Mouse (Mus musculus) midbrain, embryonic 11.5 days (tissue): ENCODE data around the gene Cald1. TPM values are rescaled to one million over a fixed set of nuclear protein-coding genes. Genes with fewer than 3 reads are reported as not detected.

ENCODE experiments used
- ATAC-seq: fragments of 200-750 bp; cut with Nextera tagmentation; 2 replicates; pipeline ENCODE4 v1.8.0; 2017; ENCODE audit warnings: moderate TSS enrichment, moderate library complexity; ENCODE audit not compliant: low FRiP score
- DNase-seq: peaks from one replicate; pipeline ENCODE4 v3.0.0; 2015; ENCODE audit warnings: low spot score; ENCODE audit errors: missing footprints
- H3K27ac ChIP-seq: fragments of 300-500 bp; sonication (generic); 2 replicates; pipeline ENCODE4 v1.5.1; 2014; ENCODE audit warnings: low read depth, low read length
- H3K27me3 ChIP-seq: fragments of 300-500 bp; sonication (generic); 2 replicates; pipeline ENCODE4 v1.6.1; 2014; ENCODE audit warnings: mild to moderate bottlenecking, low read length, moderate library complexity, mixed read lengths; ENCODE audit not compliant: control insufficient read depth, insufficient read depth
- H3K36me3 ChIP-seq: fragments of 300-500 bp; sonication (generic); 2 replicates; pipeline ENCODE4 v1.6.1; 2014; ENCODE audit warnings: mild to moderate bottlenecking, low read length, moderate library complexity, mixed read lengths; ENCODE audit not compliant: control insufficient read depth, insufficient read depth
- H3K4me1 ChIP-seq: fragments of 300-500 bp; sonication (generic); 2 replicates; pipeline ENCODE4 v1.6.1; 2014; ENCODE audit warnings: low read length; ENCODE audit not compliant: control insufficient read depth, insufficient read depth
- H3K4me2 ChIP-seq: fragments of 300-500 bp; sonication (generic); 2 replicates; pipeline ENCODE4 v1.6.1; 2014; ENCODE audit warnings: mild to moderate bottlenecking, moderate library complexity
- H3K4me3 ChIP-seq: fragments of 300-500 bp; sonication (generic); 2 replicates; pipeline ENCODE4 v1.5.1; 2014; ENCODE audit warnings: low read depth, low read length
- H3K9ac ChIP-seq: fragments of 300-500 bp; sonication (generic); 2 replicates; pipeline ENCODE4 v1.6.1; 2014; ENCODE audit warnings: low read length
- H3K9me3 ChIP-seq: fragments of 300-500 bp; sonication (generic); 2 replicates; pipeline ENCODE4 v1.6.1; 2016; ENCODE audit warnings: low read length; ENCODE audit not compliant: control insufficient read depth
- WGBS: fragments of 180-500 bp; shearing (Covaris S2); extraction: QIAGEN DNeasy Blood & Tissue Kit; methylation state at CpG from one replicate; pipeline ENCODE4 v1.1.7; 2014; 5-methylcytosine and 5-hydroxymethylcytosine counted together
- polyA plus RNA-seq: library from polyadenylated mRNA; unstranded; fragments of >200 nt; fragmentation: Nextera tagmentation; extraction: Ambion mirVana; gene quantifications from 2 replicates; pipeline ENCODE4 v1.2.1, GENCODE M21; 2014

Gene Cald1
- polyA plus RNA-seq, 1 experiment from 2014 or later: 134 TPM

DNA sequence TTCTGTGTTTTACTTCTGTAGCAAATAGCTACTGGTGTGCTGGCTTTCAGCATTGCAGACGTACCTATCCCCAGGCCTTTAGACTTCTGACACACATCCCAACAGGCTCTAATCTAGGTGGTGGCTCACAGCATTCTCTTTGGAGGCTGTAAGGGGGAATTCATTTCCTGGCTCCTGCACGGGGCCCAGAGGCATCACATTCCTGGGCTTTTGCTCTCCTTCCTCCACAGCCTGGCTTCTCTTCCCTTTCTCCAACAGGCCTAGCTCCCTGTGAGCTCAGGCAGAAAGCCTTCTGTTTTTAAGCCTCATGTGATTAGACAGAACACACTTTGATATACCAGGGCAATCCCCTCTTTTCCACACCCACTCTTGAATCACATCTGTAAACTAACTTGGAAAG lies 109.2 kb downstream of the Cald1 start:
- H3K27me3 ChIP-seq: no peaks in the 10 kb centered on the region
- no peak overlapping the region for H3K4me3 ChIP-seq
- peaks cover 16% of the 10 kb centered on the region for H3K4me1 ChIP-seq
- no peak for ATAC-seq
- no peaks in the 10 kb centered on the region for H3K36me3 ChIP-seq
- 42% methylated on average over 2 of the region's 2 CpGs for WGBS
- no peak for DNase-seq
- H3K9me3 ChIP-seq: peaks cover 4% of the 10 kb centered on the region
- no peak overlapping the region for H3K4me2 ChIP-seq
- no peak overlapping the region for H3K27ac ChIP-seq
- H3K9ac ChIP-seq: no peak overlapping the region

- no peaks in the 10 kb centered on the region for H3K36me3 ChIP-seq
- H3K27me3 ChIP-seq: no peaks in the 10 kb centered on the region
- DNase-seq: no peak
- H3K27ac ChIP-seq: peak overlapping the region; percentile 89
- ATAC-seq: peak; percentile 64
- peaks cover 16% of the 10 kb centered on the region for H3K4me1 ChIP-seq
- peaks cover 4% of the 10 kb centered on the region for H3K9me3 ChIP-seq
- 25% methylated on average over 13 of the region's 13 CpGs for WGBS
- peak overlapping the region; percentile 75 for H3K9ac ChIP-seq
- H3K4me2 ChIP-seq: peak overlapping the region; percentile 69
- peak overlapping the region; percentile 45 for H3K4me3 ChIP-seq
Measured at GRCm38 (mm10) chr6:34708650-34709265, 110.5 kb downstream of the Cald1 start.

DNA sequence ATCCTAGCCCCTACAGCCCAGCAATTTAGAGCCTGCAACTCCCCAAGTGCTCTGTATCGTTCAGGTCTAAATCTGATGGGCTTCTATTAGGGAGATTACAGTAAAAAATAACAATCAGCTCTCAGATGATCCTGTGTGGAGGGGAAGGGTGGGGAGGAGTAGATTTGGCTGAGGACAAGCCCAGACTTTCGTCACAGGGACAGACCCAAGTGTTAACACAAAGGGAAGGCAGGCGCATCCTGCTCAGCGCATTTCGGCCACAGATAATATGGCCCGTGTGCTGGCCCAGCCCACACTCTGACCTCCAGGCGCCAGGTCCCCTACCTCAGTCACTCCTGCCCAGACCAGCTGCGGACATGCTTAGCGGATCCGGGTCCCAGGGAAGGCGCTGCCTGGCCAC lies 111.0 kb downstream of the Cald1 start:
- peak overlapping the region; percentile 89 for H3K27ac ChIP-seq
- H3K4me2 ChIP-seq: peak overlapping the region; percentile 69
- DNase-seq (peak; percentile 98), ATAC-seq (peak; percentile 89)
- no peaks in the 10 kb centered on the region for H3K27me3 ChIP-seq
- under 1% methylated on average over 11 of the region's 11 CpGs for WGBS
- H3K36me3 ChIP-seq: no peaks in the 10 kb centered on the region
- H3K4me3 ChIP-seq: peak overlapping the region; percentile 45
- H3K4me1 ChIP-seq: peaks cover 16% of the 10 kb centered on the region
- peaks cover 4% of the 10 kb centered on the region for H3K9me3 ChIP-seq
- H3K9ac ChIP-seq: peak overlapping the region; percentile 75

DNA sequence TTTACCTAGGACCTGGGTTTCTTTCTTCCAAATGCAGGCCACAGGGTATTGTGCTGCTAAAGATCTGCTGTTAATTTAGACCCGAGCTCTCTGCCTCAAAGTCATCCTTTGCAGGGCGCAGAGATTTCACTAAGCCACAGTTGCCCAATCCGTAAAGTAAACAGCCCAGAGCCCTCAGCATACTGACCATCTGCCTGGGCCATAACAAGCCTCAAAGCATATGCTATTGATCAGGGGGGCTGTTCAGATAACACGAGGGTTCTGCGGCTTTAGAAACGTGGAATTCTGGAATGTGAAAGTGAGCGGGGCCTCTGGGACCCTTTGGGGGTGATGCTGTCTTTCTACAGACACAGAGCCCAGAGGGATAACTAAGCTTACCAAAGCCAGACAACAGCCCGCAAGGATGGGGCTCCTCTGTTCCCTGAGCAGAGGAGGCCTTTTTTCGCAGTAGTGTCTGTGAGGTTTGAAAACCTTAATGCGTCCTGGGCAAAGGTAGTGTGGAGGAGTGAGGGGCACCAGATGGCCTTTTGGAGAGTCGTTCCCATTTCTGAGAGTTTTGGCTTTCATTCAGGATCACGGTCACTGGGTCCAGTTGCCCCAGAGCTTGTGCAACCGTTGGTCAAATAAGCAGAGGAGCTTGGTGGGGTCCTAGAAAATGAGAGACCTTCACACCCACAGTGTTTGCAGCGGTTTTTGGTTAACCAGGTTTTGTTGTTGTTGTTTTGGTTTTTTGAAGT lies 111.8 kb downstream of the Cald1 start:
- 7% methylated on average over 14 of the region's 14 CpGs for WGBS
- ATAC-seq: peak; percentile 72
- H3K27ac ChIP-seq: peak overlapping the region; percentile 89

DNA sequence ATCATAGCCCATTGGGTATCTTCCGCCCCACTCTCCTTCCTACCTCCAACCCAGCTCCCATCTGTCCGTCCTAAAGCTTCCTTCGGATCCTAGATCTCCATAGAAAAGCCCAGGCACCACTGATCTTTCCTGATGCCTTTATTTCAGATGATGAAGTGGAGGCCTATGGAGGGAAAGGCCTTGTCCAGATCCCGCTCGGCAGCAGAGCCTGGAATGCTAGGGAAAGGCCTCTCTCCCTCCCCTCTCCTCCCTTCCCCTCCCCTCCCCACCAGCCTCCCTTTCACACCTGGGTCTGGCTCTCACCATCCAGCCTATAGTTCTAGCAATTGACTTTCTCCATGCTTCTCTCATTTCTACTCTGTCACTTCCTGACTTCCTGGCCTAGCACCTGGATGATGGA lies 112.5 kb downstream of the Cald1 start:
- H3K4me2 ChIP-seq: peak overlapping the region; percentile 69
- peak overlapping the region; percentile 75 for H3K9ac ChIP-seq
- H3K27me3 ChIP-seq: no peaks in the 10 kb centered on the region
- ATAC-seq (no peak), DNase-seq (no peak)
- H3K27ac ChIP-seq: no peak overlapping the region
- 49% methylated on average over 5 of the region's 5 CpGs for WGBS
- no peaks in the 10 kb centered on the region for H3K9me3 ChIP-seq
- H3K4me3 ChIP-seq: peak overlapping the region; percentile 45
- H3K4me1 ChIP-seq: peaks cover 16% of the 10 kb centered on the region
- no peaks in the 10 kb centered on the region for H3K36me3 ChIP-seq

More for the DNA sequence above, 111.8 kb downstream of the Cald1 start:
- Histone ChIP-seq H3K4me2 (peak overlapping the region; percentile 69), H3K4me3 (peak overlapping the region; percentile 45), H3K36me3 (no peaks in the 10 kb centered on the region), H3K9ac (peak overlapping the region; percentile 75), H3K4me1 (peaks cover 16% of the 10 kb centered on the region), H3K27me3 (no peaks in the 10 kb centered on the region), H3K9me3 (no peaks in the 10 kb centered on the region)
- peak; percentile 93 for DNase-seq

DNA sequence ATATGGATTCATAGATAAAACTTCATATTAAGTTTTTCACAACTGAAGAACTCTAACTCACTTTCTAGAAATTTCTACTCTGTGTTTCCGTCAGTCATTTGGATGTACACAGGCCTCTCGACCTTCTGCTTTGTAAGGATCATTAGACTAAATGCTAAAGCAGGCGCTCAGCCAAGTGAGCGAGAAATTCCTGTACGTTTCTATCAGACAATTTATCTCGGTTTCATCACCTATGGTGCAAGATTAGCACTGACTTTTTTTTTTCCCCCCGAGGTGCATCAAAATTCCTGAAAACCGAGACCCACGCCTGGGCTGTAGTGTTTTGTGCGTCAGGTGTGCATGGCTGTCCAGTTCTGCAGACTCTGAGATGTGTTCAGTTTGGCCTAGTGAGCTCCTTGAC lies 113.3 kb downstream of the Cald1 start:
- 86% methylated on average over 10 of the region's 10 CpGs for WGBS
- Histone ChIP-seq H3K36me3 (no peaks in the 10 kb centered on the region), H3K4me2 (no peak overlapping the region; the same call in 1 of the 2 replicates), H3K4me3 (no peak overlapping the region), H3K4me1 (peaks cover 16% of the 10 kb centered on the region), H3K9me3 (no peaks in the 10 kb centered on the region), H3K27ac (no peak overlapping the region), H3K9ac (no peak overlapping the region), H3K27me3 (no peaks in the 10 kb centered on the region)
- DNase-seq (no peak), ATAC-seq (no peak)

DNA sequence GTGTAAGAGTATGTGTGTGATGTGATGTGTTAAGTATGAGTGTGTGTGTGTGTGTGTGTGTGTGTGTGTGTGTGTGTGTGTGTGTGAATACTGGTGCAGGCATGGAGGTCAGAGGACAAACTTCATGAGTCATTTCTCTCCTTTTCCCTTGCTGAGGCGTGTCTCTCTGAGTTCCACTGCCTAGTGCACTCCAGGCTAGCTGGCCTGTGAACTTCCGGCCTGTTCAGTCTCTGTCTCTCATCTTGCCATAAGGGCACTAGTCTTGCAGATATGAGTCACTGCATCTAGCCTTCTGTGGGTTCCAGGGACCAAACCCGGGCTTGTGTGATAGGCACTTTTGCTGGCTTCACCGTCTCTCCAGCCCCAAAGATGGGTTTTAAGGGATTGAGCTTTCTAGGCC lies 114.9 kb downstream of the Cald1 start:
- no peak overlapping the region for H3K4me3 ChIP-seq
- H3K9me3 ChIP-seq: no peaks in the 10 kb centered on the region
- peaks cover 16% of the 10 kb centered on the region for H3K4me1 ChIP-seq
- no peak overlapping the region for H3K27ac ChIP-seq
- H3K27me3 ChIP-seq: no peaks in the 10 kb centered on the region
- ATAC-seq (no peak), DNase-seq (no peak)
- 91% methylated on average over 4 of the region's 4 CpGs for WGBS
- H3K9ac ChIP-seq: no peak overlapping the region
- H3K4me2 ChIP-seq: no peak overlapping the region
- H3K36me3 ChIP-seq: no peaks in the 10 kb centered on the region

DNA sequence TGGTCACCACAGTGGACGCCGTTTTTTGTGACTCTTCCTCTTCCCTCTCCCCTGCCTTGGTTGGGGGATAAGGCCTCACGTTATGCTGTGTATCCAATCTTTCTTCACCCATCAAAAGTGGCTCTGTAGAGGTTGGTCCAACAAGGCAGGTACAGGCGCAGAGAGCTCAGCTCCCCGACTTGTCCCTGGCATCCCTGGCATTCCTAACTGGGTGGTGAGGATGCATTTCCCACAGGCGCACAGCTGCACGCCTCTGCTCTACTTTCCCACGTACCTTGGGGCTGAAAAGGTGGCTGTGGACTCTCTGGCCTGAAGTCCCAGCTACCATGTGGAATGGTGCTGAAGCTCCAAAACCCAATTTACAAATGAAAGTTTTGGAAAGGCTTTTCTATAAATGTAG lies 115.5 kb downstream of the Cald1 start:
- no peak overlapping the region for H3K4me3 ChIP-seq
- ATAC-seq: no peak
- peaks cover 11% of the 10 kb centered on the region for H3K4me1 ChIP-seq
- H3K9ac ChIP-seq: no peak overlapping the region
- DNase-seq: no peak
- no peaks in the 10 kb centered on the region for H3K36me3 ChIP-seq
- H3K27ac ChIP-seq: no peak overlapping the region
- no peaks in the 10 kb centered on the region for H3K27me3 ChIP-seq
- H3K4me2 ChIP-seq: no peak overlapping the region
- H3K9me3 ChIP-seq: no peaks in the 10 kb centered on the region
- 91% methylated on average over 8 of the region's 8 CpGs for WGBS

GRCm38 (mm10) chr6:34714612-34715011 lies 116.3 kb downstream of the Cald1 start:
- Histone ChIP-seq H3K4me2 (no peak overlapping the region), H3K27ac (no peak overlapping the region), H3K9ac (no peak overlapping the region), H3K36me3 (no peaks in the 10 kb centered on the region), H3K4me1 (peaks cover 10% of the 10 kb centered on the region), H3K9me3 (no peaks in the 10 kb centered on the region), H3K27me3 (no peaks in the 10 kb centered on the region), H3K4me3 (no peak overlapping the region)
- 96% methylated on average over 4 of the region's 4 CpGs for WGBS
- DNase-seq (no peak), ATAC-seq (no peak)
